Mouse (Mus musculus) spleen, adult 2 months (tissue): ENCODE measurements around the gene Neurl1a.

Experiments used
- CTCF ChIP-seq: fragments of 200-500 bp; IDR thresholded peaks from 2 replicates; pipeline ENCODE4 v1.5.1; 2011; ENCODE audit warnings: mild to moderate bottlenecking, inconsistent platforms; ENCODE audit not compliant: insufficient read depth, insufficient read length, insufficient replicate concordance; ENCODE audit errors: extremely low read depth
- POLR2A ChIP-seq: fragments of 200-500 bp; IDR thresholded peaks from 2 replicates; pipeline ENCODE4 v1.6.1; 2011; ENCODE audit warnings: low read depth, low read length, inconsistent platforms

DNA sequence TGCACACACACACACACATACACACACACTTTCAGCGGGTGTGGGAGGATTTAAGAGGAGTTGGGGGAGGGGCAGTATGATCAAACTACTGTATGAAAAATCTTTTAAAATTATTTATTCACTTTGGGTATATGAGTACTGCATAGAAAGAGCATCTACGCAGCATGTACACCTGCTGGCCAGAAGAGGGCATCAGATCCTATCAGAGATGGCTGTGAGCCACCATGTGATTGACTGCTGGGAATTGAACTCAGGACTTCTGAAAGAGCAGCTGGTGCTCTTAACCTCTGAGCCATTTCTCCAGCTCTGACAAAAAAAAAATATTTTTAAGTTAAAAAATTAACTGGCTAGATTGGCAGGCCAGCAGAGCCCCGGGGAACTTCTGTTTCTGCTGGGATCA lies 4.1 kb upstream of the Neurl1a start:
- no peak for TF ChIP-seq POLR2A
- peak; percentile 31; the same call in 1 of the 2 replicates for TF ChIP-seq CTCF
